Mouse (Mus musculus) T-cell, adult 2 months (primary cell): ENCODE results near the gene Nf1.

Experiments
- DNase-seq: peaks from one replicate; pipeline ENCODE4 v3.0.0; 2022; ENCODE audit warnings: low spot score

Nf1 gene

DNA sequence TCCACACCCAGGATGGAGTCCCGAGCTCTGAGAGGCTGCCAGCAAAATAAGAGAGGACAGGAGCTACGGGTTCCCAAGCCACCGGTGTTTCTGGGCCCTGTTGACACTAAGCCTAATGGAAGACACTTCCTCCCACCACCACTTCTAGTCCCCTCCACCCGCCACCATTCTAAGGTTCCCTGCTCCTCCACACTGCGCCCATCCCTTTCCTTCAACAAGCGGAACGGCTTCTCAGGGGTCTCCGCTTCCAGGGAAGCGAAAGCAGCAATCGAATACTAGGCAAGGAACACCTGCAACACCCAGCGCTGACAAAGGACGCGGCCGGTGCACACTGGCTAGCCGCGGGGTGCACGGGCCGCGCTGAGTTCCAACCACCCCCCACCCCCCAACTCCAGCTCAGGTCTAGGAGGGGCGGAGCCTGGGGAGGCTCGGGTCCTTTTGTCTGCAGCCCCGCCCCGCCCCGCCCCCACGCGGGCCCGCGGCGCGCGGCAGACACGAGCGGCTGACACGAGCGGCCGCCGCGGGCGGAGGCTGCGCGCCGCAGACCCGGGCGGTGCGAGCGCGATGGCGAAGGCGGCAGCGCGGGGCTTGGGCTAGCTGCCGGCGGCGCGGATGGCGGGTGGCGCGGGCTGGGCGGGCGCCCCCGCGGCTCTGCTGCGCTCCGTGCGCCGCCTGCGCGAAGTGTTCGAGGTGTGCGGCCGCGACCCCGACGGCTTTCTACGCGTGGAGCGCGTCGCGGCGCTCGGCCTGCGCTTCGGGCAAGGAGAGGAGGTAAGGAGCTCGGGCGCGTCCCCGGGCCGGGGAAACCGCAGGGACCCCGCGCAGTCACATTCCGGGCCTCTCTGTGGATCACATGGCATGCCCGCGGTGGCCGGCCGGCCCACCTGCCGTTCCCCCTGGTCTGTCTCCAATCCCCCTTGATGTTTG is 251.4 kb downstream of the Nf1 start, which contains the start of gene Rab11fip4:
Gene Rab11fip4 (plus strand): TSS at position 549 of the 927 bp plus-strand sequence.
- peak; percentile 42 for DNase-seq

DNA sequence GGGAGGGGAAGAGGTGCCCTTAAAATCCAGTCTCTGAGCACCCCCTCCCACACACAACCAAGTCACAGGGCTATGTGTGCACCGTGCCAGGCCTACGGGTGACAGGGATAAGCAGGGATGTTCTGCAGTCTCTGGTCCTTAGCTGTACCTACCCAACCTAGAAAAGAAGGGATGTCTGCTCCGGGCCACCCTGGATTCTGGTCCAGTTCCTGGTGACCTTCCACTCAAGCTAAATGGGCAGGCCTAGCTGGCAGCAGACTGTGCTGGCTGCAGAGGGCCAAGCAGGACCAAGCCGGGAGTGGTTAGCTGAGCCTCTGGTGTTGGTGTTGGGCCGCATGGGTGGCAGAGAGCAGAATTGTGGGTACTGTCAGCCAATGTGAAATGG is 252.1 kb downstream of the Nf1 start:
- no peak for DNase-seq

- no peak for DNase-seq
Measured at GRCm38 (mm10) chr11:79593495-79593894, 254.0 kb downstream of the Nf1 start.

DNA sequence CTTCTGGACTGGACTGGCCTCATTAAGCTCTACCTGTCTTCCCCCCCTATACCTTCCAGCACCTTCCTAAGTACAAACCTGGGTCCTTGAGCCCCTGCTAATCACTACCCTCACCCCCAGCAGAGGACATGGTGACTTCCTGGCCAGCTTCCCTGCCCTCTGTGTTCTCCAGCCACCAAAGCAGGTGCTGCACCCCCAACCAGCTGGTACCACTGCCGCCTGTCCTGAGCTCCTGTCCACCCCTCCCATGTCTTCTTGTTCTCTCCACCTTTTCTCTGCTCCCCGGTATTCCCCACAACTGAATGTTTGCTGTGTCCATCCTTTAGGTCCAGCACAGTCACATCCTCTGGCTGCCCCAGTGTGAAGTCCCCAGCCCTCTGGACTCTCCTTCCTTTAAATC is 271.0 kb downstream of the Nf1 start:
- DNase-seq, result no peak

- DNase-seq, result peak; percentile 42
Measured at GRCm38 (mm10) chr11:79611011-79611666, 271.6 kb downstream of the Nf1 start.

- DNase-seq, result peak; percentile 41
Measured at GRCm38 (mm10) chr11:79612046-79612600, 272.6 kb downstream of the Nf1 start.

GRCm38 (mm10) chr11:79613084-79613483 is 273.6 kb downstream of the Nf1 start:
- DNase-seq, result no peak

GRCm38 (mm10) chr11:79613711-79614110 is 274.2 kb downstream of the Nf1 start:
- DNase-seq, result no peak

DNA sequence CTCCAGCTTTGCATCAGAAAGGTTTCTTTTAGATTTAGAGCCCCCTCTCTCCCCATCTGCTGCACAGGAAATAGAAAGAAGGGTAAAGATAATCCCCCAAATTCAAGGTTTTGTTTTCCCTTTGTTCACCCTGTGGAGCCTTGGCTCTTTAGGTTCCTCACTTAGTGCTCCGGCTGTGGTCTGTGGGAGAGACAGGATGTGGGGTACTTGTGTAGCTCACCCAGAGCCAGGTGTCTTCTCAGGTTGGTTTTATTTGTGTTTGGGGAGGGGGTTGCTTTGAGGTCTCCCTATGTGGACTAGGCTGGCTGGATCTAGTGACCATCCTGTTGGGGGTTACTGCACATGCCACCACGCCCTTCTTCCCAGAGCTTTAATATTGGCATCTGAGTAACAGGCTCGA is 275.4 kb downstream of the Nf1 start:
- DNase-seq, result peak; percentile 70

DNA sequence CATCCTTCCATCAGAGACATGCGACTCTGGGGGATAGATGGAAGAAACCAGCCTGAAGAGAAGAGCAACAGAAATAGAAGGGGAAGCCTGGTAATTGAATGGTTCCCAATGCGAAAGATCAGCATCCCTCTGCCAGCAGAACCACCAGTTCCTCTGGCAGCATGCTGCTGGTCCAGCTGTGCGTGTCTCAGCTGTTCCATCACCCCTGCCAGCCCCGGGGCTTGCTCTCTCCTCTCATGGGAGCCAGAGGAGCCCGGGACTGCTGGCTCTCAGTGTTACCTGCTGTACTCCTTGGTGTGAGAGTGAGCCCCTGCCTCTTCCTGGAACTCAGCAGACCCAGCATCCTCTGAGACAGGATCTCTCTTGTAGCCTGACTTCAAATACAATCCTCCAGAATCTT is 276.4 kb downstream of the Nf1 start:
- DNase-seq, result no peak

DNA sequence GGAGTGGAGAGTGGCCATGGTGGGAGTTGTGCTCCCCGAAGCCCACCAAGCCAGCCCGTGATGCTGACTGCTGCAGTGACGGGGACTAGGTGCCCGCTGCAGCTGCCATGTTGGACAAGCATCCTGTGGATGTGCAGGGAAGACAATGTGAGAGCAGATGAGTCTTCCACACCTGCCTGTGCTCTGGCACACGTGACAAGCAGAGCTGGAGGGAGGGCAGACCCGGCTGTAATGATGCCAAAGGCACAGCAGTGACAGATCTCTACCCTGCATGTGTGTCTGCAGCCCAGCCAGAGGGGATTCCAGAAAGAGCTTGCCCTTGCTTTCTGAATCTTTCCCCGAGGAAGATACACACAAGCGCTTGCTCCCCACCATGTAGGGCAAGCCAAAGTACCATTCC is 278.5 kb downstream of the Nf1 start:
- no peak for DNase-seq

GRCm38 (mm10) chr11:79623029-79623428 is 283.5 kb downstream of the Nf1 start:
- DNase-seq, result peak; percentile 68

GRCm38 (mm10) chr11:79624801-79625302 is 285.4 kb downstream of the Nf1 start:
- peak; percentile 61 for DNase-seq

DNA sequence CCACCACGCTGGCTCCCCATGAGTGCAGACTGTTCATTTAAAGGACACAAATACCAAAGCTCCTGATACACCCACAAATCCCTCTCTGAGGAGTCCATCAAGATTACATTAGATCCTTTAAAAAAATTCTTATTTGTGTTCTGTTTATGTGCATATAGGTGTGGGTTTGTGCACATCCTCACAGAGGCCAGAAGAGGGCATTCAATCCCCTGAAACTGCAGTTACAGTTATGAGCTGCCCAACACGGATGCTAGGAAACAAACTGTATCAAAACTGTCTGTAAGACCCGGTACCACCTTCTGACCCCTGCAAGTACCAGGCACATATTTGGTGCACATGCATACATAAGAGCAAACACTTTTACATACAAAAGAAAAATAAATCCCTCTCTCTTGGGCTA is 289.2 kb downstream of the Nf1 start:
- DNase-seq, result peak; percentile 34

DNA sequence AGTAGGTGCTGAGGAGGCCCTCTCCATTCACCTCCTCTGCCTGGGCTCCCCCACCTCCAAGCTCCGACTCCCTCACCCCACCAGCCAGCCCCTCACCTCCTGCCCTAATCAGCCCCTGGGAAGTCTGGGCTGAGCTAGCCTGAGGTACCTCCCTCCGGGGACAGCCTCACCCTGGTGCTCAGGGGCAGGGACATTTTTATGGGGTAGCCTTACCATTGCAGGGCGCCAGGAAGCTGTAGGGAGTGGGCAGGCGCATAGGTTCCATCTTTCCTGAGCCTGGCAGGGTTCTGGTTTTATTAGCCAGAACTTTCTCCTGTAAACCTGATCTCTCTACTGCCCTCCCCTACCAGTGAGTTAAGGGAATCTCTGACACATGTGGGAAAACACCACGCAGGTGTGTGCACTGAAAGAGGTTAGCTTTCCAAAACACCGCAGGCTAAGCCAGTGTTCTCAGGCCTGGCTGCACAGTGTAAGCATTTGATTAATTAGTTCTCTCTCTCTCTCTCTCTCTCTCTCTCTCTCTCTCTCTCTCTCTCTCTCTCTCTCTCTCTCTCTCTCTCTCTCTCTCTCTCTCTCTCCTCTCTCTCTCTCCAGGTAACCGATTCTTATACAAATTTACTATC is 290.4 kb downstream of the Nf1 start:
- no peak for DNase-seq

DNA sequence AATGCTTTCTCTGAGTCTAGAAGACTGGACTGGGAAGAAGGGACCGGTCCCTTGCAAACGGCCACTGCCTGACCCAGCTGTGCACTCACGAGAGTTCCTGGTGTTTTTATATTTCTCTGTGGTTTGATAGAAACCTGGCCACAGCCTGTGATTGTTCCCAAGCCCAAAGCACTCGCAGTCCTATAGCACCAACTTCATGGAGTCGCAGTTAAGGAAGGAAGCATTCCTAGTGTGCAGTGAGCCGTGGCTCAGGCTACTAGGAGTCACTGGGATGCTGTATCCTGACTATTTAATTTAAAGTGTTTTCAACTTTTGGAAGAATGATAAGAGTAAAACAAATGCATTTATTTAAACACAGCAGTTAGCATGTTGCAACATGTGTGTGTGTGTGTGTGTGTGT is 291.0 kb downstream of the Nf1 start:
- no peak for DNase-seq
